Mouse (Mus musculus): Measurements from ENCODE around the gene Onecut1.

DNA sequence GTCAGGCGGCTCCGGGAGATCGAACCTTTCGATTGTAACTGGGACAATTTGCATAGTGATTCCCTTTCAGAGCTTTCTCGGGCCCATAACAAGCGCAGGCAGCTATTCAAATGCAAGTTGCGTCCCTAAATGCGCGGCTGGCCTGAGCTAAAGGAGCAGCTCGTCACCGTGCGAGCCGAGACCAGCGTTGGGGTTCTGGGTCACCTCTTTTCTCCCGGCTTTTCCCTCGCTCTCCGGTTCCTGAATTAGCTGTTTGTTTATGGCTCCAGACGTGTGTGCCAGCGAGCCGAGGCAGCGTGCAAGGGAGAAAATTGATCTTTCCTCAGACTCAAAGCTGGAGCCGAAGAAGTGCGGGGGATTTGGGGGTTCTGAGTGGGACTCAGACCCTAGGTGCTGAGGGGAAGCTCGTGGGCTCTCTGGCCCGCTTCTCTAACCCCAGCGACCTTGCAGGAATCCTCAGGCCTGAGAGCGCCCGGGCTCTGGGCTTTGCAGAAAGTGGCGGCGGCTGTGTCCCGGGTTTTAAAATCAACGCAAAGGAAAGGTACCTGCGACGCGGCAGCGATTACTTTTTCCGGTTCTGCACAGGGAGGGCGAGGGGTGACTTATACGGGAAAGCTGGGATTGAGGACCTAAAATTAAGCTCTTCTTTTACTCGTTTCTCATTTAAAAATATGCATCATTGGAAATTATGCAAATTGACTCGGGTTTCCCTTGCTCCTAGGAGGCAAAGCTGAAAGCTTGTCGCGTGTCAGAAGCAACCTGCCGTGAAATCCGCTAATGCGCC, 13.1 kb upstream of the Onecut1 start:
- TF ChIP-seq CTCF (conservative IDR thresholded peaks at IDR 0.05 in 1 of 2, IDR thresholded peaks at IDR 0.05 in 1 of 2; ENCODE audit: low read depth in 2 of 2, low read length in 2 of 2) = no peak
- TF ChIP-seq ELF1 (IDR thresholded peaks at IDR 0.05; ENCODE audit: low read depth, low read length) = no peak
- no peak for TF ChIP-seq EP300 (IDR thresholded peaks at IDR 0.05; ENCODE audit: low read length)
- no peak for TF ChIP-seq BHLHE40 (IDR thresholded peaks at IDR 0.05; ENCODE audit: low read depth, low read length)
- TF ChIP-seq SIN3A (IDR thresholded peaks at IDR 0.05; ENCODE audit: low read length) = no peak
